Mouse (Mus musculus): ENCODE measurements around the gene Mterf4.

Gene Mterf4

DNA sequence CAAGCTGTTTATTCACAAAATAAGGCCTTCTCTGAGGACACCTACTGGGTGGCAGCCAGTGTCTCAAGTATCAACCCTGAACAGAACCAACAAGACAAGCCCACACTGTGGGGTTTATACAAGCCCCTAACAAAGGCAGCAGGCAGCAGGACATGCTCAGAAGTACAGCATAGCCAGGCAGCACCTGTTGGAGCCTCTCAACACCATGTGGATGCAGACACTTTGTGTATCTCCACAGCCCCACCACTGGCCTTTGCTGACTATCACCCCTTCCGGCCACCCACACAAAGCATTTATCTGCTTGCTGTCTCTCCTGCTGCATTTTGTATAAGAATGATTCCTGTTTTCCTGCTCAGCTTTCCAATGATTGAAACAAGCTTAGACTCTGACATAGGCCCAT lies 48.2 kb downstream of the Mterf4 start:
- DNase-seq: no peak

DNA sequence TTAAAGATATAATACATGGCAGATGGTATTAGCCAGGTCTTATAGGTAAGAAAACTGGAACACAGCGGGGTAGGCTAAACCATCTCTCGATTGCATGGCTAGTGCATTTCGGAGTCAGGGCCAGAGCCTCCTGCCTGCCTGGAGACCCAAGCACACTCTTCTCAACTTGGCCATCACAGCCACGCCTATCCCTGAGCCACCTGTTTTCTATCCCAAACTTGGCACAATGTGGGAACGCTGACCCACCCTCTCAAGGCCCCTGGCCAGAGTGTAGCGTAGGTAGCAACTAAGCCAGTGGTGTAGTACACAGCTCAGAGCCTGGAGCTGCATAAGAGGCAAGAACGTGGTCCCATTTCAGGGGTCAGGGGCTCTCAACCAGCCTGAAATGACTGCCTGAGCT lies 50.0 kb downstream of the Mterf4 start:
- no peak for DNase-seq

DNA sequence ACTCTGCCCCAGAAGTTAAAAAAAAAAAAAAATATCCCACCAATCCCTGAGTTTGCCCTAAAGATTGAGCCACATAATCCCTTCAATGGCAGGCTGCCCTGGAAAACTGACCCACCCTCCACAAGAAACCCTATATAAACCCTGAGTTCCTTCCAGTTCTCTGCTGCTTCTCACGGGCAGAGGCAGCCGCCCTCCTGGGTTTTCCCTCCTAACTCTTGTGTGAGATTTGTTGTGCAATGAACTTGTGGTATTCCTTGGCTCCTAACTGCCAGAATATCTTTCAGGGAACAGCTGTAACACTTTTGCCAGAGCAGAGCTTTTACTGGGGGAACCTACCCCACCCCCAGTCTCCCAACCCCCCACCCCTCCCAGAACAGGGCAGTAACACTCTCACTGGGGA lies 53.1 kb downstream of the Mterf4 start:
- DNase-seq: no peak

Data from retina, postnatal 1 day (tissue).